Mouse (Mus musculus): ENCODE measurements around the gene F2rl2. TPM values are rescaled to one million over a fixed set of nuclear protein-coding genes. Genes with fewer than 3 reads are reported as not detected.

The F2rl2 gene
- polyA plus RNA-seq (2017; shearing (Covaris generic)): 7.3 TPM

GRCm38 (mm10) chr13:95696654-95697163 lies at the start of gene F2rl2:
F2rl2 (plus strand) TSS chr13:95696853.

Other genes starting within 250 kb of the F2rl2 start
- gene S100z, start 218.1 kb upstream of the F2rl2 start, polyA plus RNA-seq (2017; shearing (Covaris generic)): 1.0 TPM
- gene F2rl1, start 171.6 kb upstream of the F2rl2 start, polyA plus RNA-seq (2017; shearing (Covaris generic)): 17.0 TPM
- 49.1 TPM for gene F2r, start 78.4 kb upstream of the F2rl2 start, polyA plus RNA-seq (2017; shearing (Covaris generic))
- gene Iqgap2, start 195.1 kb downstream of the F2rl2 start, polyA plus RNA-seq (2017; shearing (Covaris generic)): 56.6 TPM